Mouse (Mus musculus): ENCODE measurements around the gene Nfkb1.

Nfkb1 gene

DNA sequence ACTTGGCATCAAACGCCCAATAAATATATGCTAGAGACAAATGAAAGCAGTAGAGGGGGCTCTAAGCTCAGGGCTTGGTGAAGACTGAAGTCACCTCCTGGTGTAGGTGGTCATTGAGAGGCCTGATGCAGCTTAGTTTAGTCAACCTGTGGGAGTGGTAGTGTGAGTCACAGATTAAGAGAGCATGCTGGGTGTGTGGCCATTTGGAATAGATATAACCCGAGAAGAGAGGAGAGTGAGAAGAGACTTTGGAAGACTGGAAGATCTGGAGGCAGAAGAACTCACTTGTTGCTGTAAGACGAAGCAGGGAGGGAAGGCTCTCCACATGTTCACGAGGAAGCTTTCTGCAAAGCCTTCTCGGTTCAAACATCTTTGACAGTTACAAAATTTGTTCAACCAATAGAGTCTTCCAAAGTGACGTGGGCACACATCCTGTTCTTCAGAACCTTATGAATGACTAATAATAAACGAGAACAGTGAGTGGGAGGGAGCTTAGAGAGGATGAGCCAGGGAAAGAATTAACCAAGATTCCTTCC is 135.2 kb downstream of the Nfkb1 start:
- ChIA-PET CTCF (interaction anchor here (0.6 to 2.5 kb wide), 9 partner anchors 11 to 175 kb away, joined by 3 to 11 read pairs (median 3); no protein-coding TSS in a partner anchor), POLR2A (interaction anchor here (0.5 to 17.2 kb wide), 22 partner anchors 5 to 268 kb away, joined by 3 to 338 read pairs (median 7); no protein-coding TSS in a partner anchor)

DNA sequence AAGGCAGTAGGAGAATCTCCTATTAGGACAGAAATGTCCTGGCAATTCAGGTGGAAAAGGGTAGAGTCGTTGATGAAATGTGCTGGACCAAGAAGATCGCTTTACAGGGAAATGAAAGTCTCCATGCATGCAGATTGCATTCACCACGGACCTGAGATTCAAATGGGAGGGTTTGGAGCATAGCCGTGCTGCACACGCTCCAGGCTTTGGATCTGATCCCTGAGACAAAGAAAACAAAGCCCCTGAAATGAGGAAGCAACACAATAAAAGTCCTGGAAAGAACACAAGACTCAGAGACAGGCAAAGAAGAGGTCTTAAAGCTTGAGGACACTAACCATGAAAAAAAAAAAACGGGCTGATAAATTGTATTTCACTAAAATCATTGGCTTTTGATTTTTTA is 136.2 kb downstream of the Nfkb1 start:
- POLR2A ChIA-PET = interaction anchor here in 3 of 4 experiments (0.9 to 17.2 kb wide), 16 partner anchors 4 to 116 kb away, joined by 3 to 338 read pairs (median 5); no protein-coding TSS in a partner anchor
- CTCF ChIA-PET = interaction anchor here (0.6 to 2.5 kb wide), 7 partner anchors 9 to 176 kb away, joined by 3 to 11 read pairs (median 3); no protein-coding TSS in a partner anchor

- POLR2A ChIA-PET = interaction anchor here in 2 of 4 experiments (0.6 to 17.2 kb wide), 12 partner anchors 8 to 130 kb away, joined by 3 to 338 read pairs (median 4); partner anchors contain the start of gene Ube2d3 (in 1 of the 2)
Observed at GRCm38 (mm10) chr3:135552874-135553273, 138.5 kb downstream of the Nfkb1 start.

GRCm38 (mm10) chr3:135547298-135547697 is 144.0 kb downstream of the Nfkb1 start:
- ChIA-PET POLR2A (interaction anchor here (0.6 to 17.2 kb wide), 55 partner anchors 8 to 179 kb away, joined by 3 to 338 read pairs (median 7); partner anchors contain the start of genes Ube2d3 (in 4 of the 4), Cisd2 (in 1 of the 4) and Nfkb1 (in 1 of the 4)), CTCF (interaction anchor here in 3 of 4 experiments (0.7 to 2.2 kb wide), 8 partner anchors 16 to 184 kb away, joined by 3 to 10 read pairs (median 4); no protein-coding TSS in a partner anchor)

More at GRCm38 (mm10) chr3:135552874-135553273, 138.5 kb downstream of the Nfkb1 start:
- CTCF ChIA-PET = interaction anchor here in 1 of 4 experiments (1.1 kb wide), 1 partner anchor 161 kb away, joined by 4 read pairs; no protein-coding TSS in a partner anchor

DNA sequence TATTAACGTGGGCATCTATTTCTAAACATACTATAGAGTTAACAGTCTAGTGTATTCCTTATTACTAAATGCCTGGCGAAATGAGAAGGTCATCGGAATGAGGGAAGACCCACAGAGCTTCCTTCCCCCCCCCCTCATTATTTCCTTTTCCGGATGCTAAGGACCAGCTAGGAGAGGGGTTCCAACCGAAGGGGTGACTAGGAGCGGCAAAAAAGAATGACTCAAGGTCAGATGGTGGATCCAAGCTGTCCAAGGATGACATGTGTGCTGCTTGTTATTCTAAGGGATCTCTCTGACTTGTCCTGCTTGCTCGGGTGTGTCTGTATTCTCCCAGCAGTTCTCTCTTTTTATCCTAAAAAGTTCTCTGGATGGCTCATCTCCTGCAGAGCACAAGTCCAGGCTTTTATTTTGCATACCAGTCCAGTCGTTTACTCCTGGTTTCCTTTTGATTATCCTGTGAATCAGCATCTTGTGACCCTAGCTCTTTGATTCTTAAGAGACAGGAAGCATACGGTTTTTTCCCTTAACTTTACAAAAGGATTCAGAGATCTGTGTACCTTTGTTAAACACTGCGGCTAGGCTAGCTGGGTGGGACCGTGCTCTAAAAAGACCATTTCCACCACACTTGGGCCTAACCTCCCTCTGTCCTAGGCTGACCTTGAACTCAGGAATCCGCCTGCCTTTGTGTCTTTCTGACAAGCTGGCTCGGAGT is 145.0 kb downstream of the Nfkb1 start:
- CTCF ChIA-PET = interaction anchor here in 3 of 4 experiments (0.6 to 2.3 kb wide), 12 partner anchors 9 to 185 kb away, joined by 3 to 10 read pairs (median 3); no protein-coding TSS in a partner anchor
- POLR2A ChIA-PET = interaction anchor here (0.5 to 17.2 kb wide), 77 partner anchors 8 to 1987 kb away, joined by 3 to 338 read pairs (median 5); partner anchors contain the start of genes Ube2d3 (in 4 of the 4), Cisd2 (in 2 of the 4), Manba (in 2 of the 4) and Nfkb1 (in 1 of the 4)

All from embryonic stem cell, embryonic (primary cell).